Mouse (Mus musculus) stomach, embryonic 16.5 days (tissue): ENCODE data around the gene Bcl11a. TPM values are rescaled to one million over a fixed set of nuclear protein-coding genes. Genes with fewer than 3 reads are reported as not detected.

Experiments
- ATAC-seq: fragments of 200-750 bp; cut with Nextera tagmentation; 2 replicates; pipeline ENCODE4 v1.8.0; 2017; ENCODE audit warnings: moderate number of reproducible peaks, moderate TSS enrichment; ENCODE audit not compliant: insufficient read depth, low FRiP score
- H3K27ac ChIP-seq: fragments of 300-500 bp; sonication (generic); 2 replicates; pipeline ENCODE4 v1.5.1; 2014; ENCODE audit warnings: low read length
- H3K27me3 ChIP-seq: fragments of 300-500 bp; sonication (generic); 2 replicates; pipeline ENCODE4 v1.6.1; 2014; ENCODE audit warnings: low read length, control low read depth, mixed read lengths; ENCODE audit not compliant: control insufficient read depth, insufficient read depth
- H3K36me3 ChIP-seq: fragments of 300-500 bp; sonication (generic); 2 replicates; pipeline ENCODE4 v1.6.1; 2014; ENCODE audit warnings: low read length; ENCODE audit not compliant: control insufficient read depth, insufficient read depth
- H3K4me1 ChIP-seq: fragments of 300-500 bp; sonication (generic); 2 replicates; pipeline ENCODE4 v1.6.1; 2014; ENCODE audit warnings: low read length, control low read depth, mixed read lengths; ENCODE audit not compliant: control insufficient read depth, insufficient read depth
- H3K4me2 ChIP-seq: fragments of 300-500 bp; sonication (generic); 2 replicates; pipeline ENCODE4 v1.6.1; 2014; ENCODE audit warnings: low read depth, low read length, mixed read lengths
- H3K4me3 ChIP-seq: fragments of 300-500 bp; sonication (generic); replicated peaks from 2 replicates; pipeline ENCODE4 v1.5.1; 2014; ENCODE audit warnings: mild to moderate bottlenecking, low read length
- H3K9ac ChIP-seq: fragments of 300-500 bp; sonication (generic); 2 replicates; pipeline ENCODE4 v1.6.1; 2014; ENCODE audit warnings: low read length
- H3K9me3 ChIP-seq: fragments of 300-500 bp; sonication (generic); replicated peaks from 2 replicates; pipeline ENCODE4 v1.6.1; 2016; ENCODE audit warnings: low read length, control low read depth; ENCODE audit not compliant: control insufficient read depth
- WGBS: fragments of 180-500 bp; shearing (Covaris S2); extraction: QIAGEN DNeasy Blood & Tissue Kit; methylation state at CpG from one replicate; pipeline ENCODE4 v1.1.7; 2014; 5-methylcytosine and 5-hydroxymethylcytosine counted together
- polyA plus RNA-seq: library from polyadenylated mRNA; unstranded; fragments of >200 nt; fragmentation: Nextera tagmentation; extraction: Ambion mirVana; gene quantifications from 2 replicates; pipeline ENCODE4 v1.2.1, GENCODE M21; 2015

The Bcl11a gene
- polyA plus RNA-seq, 1 experiment from 2014 or later, result 24.9 TPM

- no peaks in the 10 kb centered on the region for H3K27me3 ChIP-seq
- H3K9me3 ChIP-seq, result no peaks in the 10 kb centered on the region
- H3K4me1 ChIP-seq, result peaks cover 44% of the 10 kb centered on the region
- WGBS, result 48% methylated on average over 2 of the region's 2 CpGs
- no peak for ATAC-seq
- H3K36me3 ChIP-seq, result no peaks in the 10 kb centered on the region
- no peak overlapping the region for H3K27ac ChIP-seq
- H3K4me3 ChIP-seq, result no peak overlapping the region
- no peak overlapping the region for H3K4me2 ChIP-seq
- H3K9ac ChIP-seq, result no peak overlapping the region
These were observed 24.5 kb downstream of the Bcl11a start for GRCm38 (mm10) chr11:24102372-24102771.

- Histone ChIP-seq H3K9ac (no peak overlapping the region), H3K27ac (no peak overlapping the region), H3K27me3 (no peaks in the 10 kb centered on the region), H3K4me2 (no peak overlapping the region), H3K36me3 (no peaks in the 10 kb centered on the region), H3K4me1 (peaks cover 40% of the 10 kb centered on the region), H3K4me3 (no peak overlapping the region), H3K9me3 (no peaks in the 10 kb centered on the region)
- no peak for ATAC-seq
- whole genome bisulfite sequencing, result 80% methylated on average over 6 of the region's 6 CpGs
These were observed 25.4 kb downstream of the Bcl11a start for GRCm38 (mm10) chr11:24103128-24103742.

GRCm38 (mm10) chr11:24107414-24107813, 29.6 kb downstream of the Bcl11a start:
- H3K36me3 ChIP-seq, result no peaks in the 10 kb centered on the region
- H3K27ac ChIP-seq, result no peak overlapping the region
- no peaks in the 10 kb centered on the region for H3K9me3 ChIP-seq
- WGBS, result 78% methylated on average over 5 of the region's 5 CpGs
- no peak for ATAC-seq
- no peak overlapping the region for H3K9ac ChIP-seq
- H3K27me3 ChIP-seq, result no peaks in the 10 kb centered on the region
- no peak overlapping the region for H3K4me3 ChIP-seq
- H3K4me1 ChIP-seq, result peaks cover 14% of the 10 kb centered on the region
- no peak overlapping the region for H3K4me2 ChIP-seq

GRCm38 (mm10) chr11:24108974-24109373, 31.1 kb downstream of the Bcl11a start:
- Histone ChIP-seq H3K9ac (no peak overlapping the region), H3K27ac (no peak overlapping the region), H3K36me3 (no peaks in the 10 kb centered on the region), H3K4me3 (no peak overlapping the region), H3K9me3 (no peaks in the 10 kb centered on the region), H3K4me1 (peaks cover 9% of the 10 kb centered on the region), H3K4me2 (no peak overlapping the region), H3K27me3 (no peaks in the 10 kb centered on the region)
- no peak for ATAC-seq
- WGBS, result 57% methylated on average over 3 of the region's 3 CpGs

- no peaks in the 10 kb centered on the region for H3K9me3 ChIP-seq
- no peaks in the 10 kb centered on the region for H3K27me3 ChIP-seq
- no peak overlapping the region for H3K9ac ChIP-seq
- H3K4me2 ChIP-seq, result no peak overlapping the region
- no peak for ATAC-seq
- 59% methylated on average over 3 of the region's 3 CpGs for WGBS
- H3K36me3 ChIP-seq, result no peaks in the 10 kb centered on the region
- no peak overlapping the region for H3K4me3 ChIP-seq
- H3K4me1 ChIP-seq, result peaks cover 13% of the 10 kb centered on the region
- H3K27ac ChIP-seq, result no peak overlapping the region
These were observed 31.5 kb downstream of the Bcl11a start for GRCm38 (mm10) chr11:24109388-24109787.

- 75% methylated on average over 2 of the region's 2 CpGs for WGBS
- no peak for ATAC-seq
- H3K4me1 ChIP-seq, result peaks cover 19% of the 10 kb centered on the region
These were observed 32.3 kb downstream of the Bcl11a start for GRCm38 (mm10) chr11:24110113-24110512.

GRCm38 (mm10) chr11:24111720-24112119, 33.9 kb downstream of the Bcl11a start:
- Histone ChIP-seq H3K27ac (no peak overlapping the region), H3K27me3 (no peaks in the 10 kb centered on the region), H3K4me3 (no peak overlapping the region), H3K4me2 (no peak overlapping the region), H3K9ac (no peak overlapping the region), H3K36me3 (no peaks in the 10 kb centered on the region), H3K4me1 (peaks cover 18% of the 10 kb centered on the region), H3K9me3 (no peaks in the 10 kb centered on the region)
- ATAC-seq, result no peak
- 52% methylated on average over 6 of the region's 6 CpGs for WGBS

More at GRCm38 (mm10) chr11:24110113-24110512, 32.3 kb downstream of the Bcl11a start:
- Histone ChIP-seq H3K4me2 (no peak overlapping the region), H3K27ac (no peak overlapping the region), H3K36me3 (no peaks in the 10 kb centered on the region), H3K9me3 (no peaks in the 10 kb centered on the region), H3K27me3 (no peaks in the 10 kb centered on the region), H3K9ac (no peak overlapping the region), H3K4me3 (no peak overlapping the region)

GRCm38 (mm10) chr11:24115017-24115752, 37.3 kb downstream of the Bcl11a start:
- Histone ChIP-seq H3K27ac (no peak overlapping the region), H3K4me3 (no peak overlapping the region), H3K36me3 (no peaks in the 10 kb centered on the region), H3K9me3 (no peaks in the 10 kb centered on the region), H3K4me2 (no peak overlapping the region), H3K27me3 (no peaks in the 10 kb centered on the region), H3K9ac (no peak overlapping the region), H3K4me1 (peaks cover 13% of the 10 kb centered on the region; the same call in 1 of the 2 replicates)
- no peak for ATAC-seq
- WGBS, result 60% methylated on average over 12 of the region's 12 CpGs

GRCm38 (mm10) chr11:24116041-24116440, 38.2 kb downstream of the Bcl11a start:
- H3K9me3 ChIP-seq, result no peaks in the 10 kb centered on the region
- WGBS, result 88% methylated on average over 2 of the region's 2 CpGs
- H3K27ac ChIP-seq, result no peak overlapping the region
- no peak for ATAC-seq
- no peak overlapping the region for H3K9ac ChIP-seq
- no peaks in the 10 kb centered on the region for H3K36me3 ChIP-seq
- H3K4me1 ChIP-seq, result peaks cover 13% of the 10 kb centered on the region; the same call in 1 of the 2 replicates
- no peak overlapping the region for H3K4me3 ChIP-seq
- no peak overlapping the region for H3K4me2 ChIP-seq
- no peaks in the 10 kb centered on the region for H3K27me3 ChIP-seq
